Mouse (Mus musculus) adrenal gland, adult 2 months (tissue): ENCODE measurements at regions not wholly inside any gene's neighbourhood (a gene's known extent, or its start where the extent isn't known, plus 50 kb on each side); places are given as distances from the start of the nearest gene placed in this dataset.

ENCODE experiments used
- DNase-seq: peaks from one replicate; pipeline ENCODE4 v3.0.0; 2021

DNA sequence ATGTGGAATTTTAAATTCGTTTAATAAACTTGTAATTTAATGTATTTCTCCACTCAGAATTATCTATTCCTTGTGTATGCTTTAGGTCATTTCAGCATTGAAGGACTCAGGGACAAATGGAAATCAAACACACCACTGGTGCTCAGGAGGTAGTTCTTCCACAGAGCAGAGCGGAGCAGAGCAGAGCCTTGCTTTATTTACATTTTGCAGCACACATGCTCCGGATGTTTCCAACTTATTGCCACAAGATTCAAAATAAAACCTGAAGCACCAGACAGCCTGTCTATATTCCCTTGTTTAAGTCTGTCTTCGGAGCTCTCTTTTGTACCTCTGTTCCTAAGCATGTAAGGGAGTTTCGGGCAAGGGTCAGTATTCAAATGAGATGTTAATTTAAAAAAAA is 135.2 kb upstream of the Meis2 start:
- DNase-seq: no peak

DNA sequence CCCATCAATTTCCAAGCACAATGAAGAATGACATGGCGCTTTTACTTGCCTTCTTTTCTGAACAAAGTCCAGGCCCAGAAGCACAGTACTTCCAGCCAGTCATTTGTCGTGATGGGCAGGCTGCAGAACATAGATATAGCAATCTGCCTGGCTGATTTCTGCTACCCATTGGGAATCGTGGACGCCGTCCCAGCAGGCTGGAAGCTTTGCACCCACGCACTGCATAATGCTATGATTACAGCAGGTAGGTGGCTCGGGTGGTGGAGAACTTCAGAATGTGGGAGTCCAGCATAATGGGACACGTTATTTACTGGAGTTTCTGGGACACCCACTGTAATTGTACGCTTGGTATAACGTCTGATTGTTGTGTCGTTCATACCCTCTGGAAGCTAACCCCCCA is 116.2 kb upstream of the Meis2 start:
- DNase-seq: no peak

- DNase-seq: no peak
Observed at GRCm38 (mm10) chr2:116177155-116177554, 111.5 kb upstream of the Meis2 start.

- no peak for DNase-seq
Observed at GRCm38 (mm10) chr2:116165871-116166770, 100.5 kb upstream of the Meis2 start.
